Mouse (Mus musculus): ENCODE data around the gene Shc1.

DNA sequence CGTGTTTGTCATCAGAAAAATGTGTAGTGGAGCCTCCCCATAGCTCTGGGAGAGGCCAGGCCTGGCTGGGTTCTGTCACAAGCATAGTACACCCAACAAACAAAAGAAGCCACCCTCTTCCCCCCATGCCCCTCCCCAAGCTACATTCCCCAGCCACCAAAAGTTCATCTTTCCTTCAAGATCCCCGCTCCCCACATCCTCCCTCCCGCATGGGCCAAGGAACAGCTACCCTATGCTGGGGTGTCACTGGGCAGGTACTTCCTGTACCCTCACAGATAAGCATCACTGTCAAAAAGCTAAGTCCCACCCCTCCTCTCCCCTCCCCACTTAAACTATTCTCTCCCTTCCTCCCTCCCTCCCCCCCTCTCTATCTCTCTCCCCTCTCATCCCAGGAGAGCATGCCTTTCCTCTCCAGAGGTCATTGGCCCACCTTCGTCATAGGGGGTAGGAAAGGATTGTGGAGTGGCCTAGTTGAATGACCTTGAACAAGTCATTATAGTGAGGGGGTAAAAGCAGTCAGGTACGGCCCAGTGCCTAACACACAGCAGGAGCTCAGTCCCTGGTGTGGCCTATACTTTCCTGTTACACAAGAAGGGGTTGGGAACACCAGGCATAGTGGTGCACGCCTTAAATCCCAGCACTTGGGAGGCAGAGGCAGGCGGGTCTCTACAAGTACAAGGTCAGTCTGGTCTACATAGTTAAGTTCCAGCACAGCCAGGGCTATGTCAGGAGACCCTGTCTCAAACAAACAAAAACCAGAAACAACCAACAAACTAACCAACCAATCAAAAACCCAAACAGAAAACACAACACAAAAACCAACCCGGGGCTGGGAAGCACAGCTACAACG, 36.0 kb upstream of the Shc1 start:
- TF ChIP-seq CTCF (IDR thresholded peaks at IDR 0.05; ENCODE audit: borderline replicate concordance, extremely low read depth, insufficient read depth, insufficient read length) (no peak), POLR2A (IDR thresholded peaks at IDR 0.05; ENCODE audit: borderline replicate concordance, extremely low read depth, insufficient read depth, insufficient read length, poor library complexity, severe bottlenecking) (no peak)

All from brain, embryonic 14.5 days (tissue).